In the genomic region with DNA sequence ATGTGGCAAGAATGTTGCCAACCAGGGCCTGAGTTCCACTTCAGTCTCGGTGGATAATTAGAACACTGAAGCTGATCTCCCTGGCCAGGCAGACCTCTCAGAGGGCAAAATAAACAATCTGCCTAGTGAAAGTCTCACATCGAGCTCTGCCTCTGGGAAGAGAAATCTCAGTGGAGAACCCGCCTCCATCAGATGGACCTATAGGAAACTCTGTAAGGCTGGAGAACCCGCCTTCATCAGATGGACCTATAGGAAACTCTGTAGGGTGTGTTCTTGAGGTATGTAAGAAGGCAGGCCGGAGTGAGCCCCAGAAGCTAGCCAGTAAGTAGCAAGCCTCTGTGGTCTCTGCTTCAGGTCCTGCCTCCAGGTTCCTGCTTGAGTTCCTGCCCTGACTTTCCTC, we compare ENCODE assay signal across 19 mouse cellular contexts. TPM values are rescaled to one million over a fixed set of nuclear protein-coding genes. Genes with fewer than 3 reads are reported as not detected.
DNase-seq lines count a peak whose midpoint lies in the region; TF ChIP-seq lines count a peak whose summit lies in the region.
"Had no signal": no experiment of that assay in that cellular context is flagged by ENCODE, and none has a peak within 500 bp of the region (broad histone marks: within the 10 kb centered on the region; RNA-seq: fewer than 3 reads in every experiment).

No protein-coding gene starts in this region.

- no peaks in the 10 kb centered on the region for H3K79me2 ChIP-seq in heart, adult 2 months (replicated peaks; ENCODE audit: control insufficient read depth, insufficient read depth, low read length)
- H3K79me2 ChIP-seq in MEL (ENCODE audit: control insufficient read depth, insufficient read depth, low read length, poor library complexity): no peaks in the 10 kb centered on the region

- TF ChIP-seq POLR2A in heart, adult 2 months (IDR thresholded peaks at IDR 0.05; ENCODE audit: insufficient read depth, low read depth, low read length): no peak
- TF ChIP-seq POLR2A in MEL (IDR thresholded peaks at IDR 0.05; ENCODE audit: control insufficient read depth in 1 of 2, insufficient read depth in 1 of 2, low read depth in 1 of 2, low read length in 2 of 2, poor library complexity in 1 of 2): no peak
- TF ChIP-seq POLR2A in bone marrow, adult 2 months (IDR thresholded peaks at IDR 0.05; ENCODE audit: borderline replicate concordance, control insufficient read depth, low read depth, low read length): no peak

- no peaks in the 10 kb centered on the region for H3K27me3 ChIP-seq in heart, adult 2 months (ENCODE audit: control insufficient read depth, insufficient read depth, low read length)
- no peaks in the 10 kb centered on the region for H3K27me3 ChIP-seq in MEL (ENCODE audit: control insufficient read depth in 1 of 2, insufficient read depth in 2 of 2, low read length in 2 of 2)
- H3K27me3 ChIP-seq: CH12.LX; embryonic facial prominence, embryonic 13.5 days; forebrain, embryonic 12.5 days; hindbrain, embryonic 15.5 days had no signal

- H3K9me3 ChIP-seq in MEL (replicated peaks; ENCODE audit: insufficient read depth, low read length): no peaks in the 10 kb centered on the region
- H3K9me3 ChIP-seq: embryonic facial prominence, embryonic 13.5 days; forebrain, embryonic 12.5 days; hindbrain, embryonic 15.5 days had no signal

- no peak overlapping the region for H3K9ac ChIP-seq in heart, adult 2 months (ENCODE audit: low read depth, low read length)
- H3K9ac ChIP-seq in MEL (ENCODE audit: control insufficient read depth, low read depth, low read length, poor library complexity, severe bottlenecking): no peak overlapping the region
- H3K9ac ChIP-seq: embryonic facial prominence, embryonic 13.5 days; forebrain, embryonic 12.5 days; hindbrain, embryonic 15.5 days had no signal

- DNase-seq in heart, adult 2 months: peak in 1 of 2 experiments; percentile 9
- no peak for DNase-seq in heart, adult 9 months (ENCODE audit: low spot score in 2 of 2)
- DNase-seq in MEL (ENCODE audit: low read depth, low spot score): peak; percentile 24
- DNase-seq in testis, postnatal 14 days (ENCODE audit: low spot score): peak; percentile 64
- DNase-seq in cerebellum, postnatal 36 days: no peak
- no peak for DNase-seq in c-Kit-positive CD71-positive TER-119-positive erythroid progenitor cells, embryonic 14.5 days (ENCODE audit: low spot score)
- DNase-seq: adrenal gland, adult 2 months; adrenal gland, postnatal 25 days; cerebellum, adult 11-12 months; cerebellum, adult 9-10 months; cerebellum, postnatal 25 days; heart, adult 18-20 months; heart, postnatal 10 days; kidney, adult 2 months had no signal

- intact Hi-C loops in heart, adult 2 months (cut with DNase I): loop anchor here (5.0 kb wide), 1 partner anchor 37 kb away; the partner anchor contains the start of gene Nod1

- no peak for TF ChIP-seq EP300 in heart, adult 2 months (IDR thresholded peaks at IDR 0.05; ENCODE audit: insufficient read depth, low read depth, low read length)
- no peak for TF ChIP-seq EP300 in MEL (IDR thresholded peaks at IDR 0.05; ENCODE audit: low read depth in 1 of 2, low read length in 2 of 2)

- H3K27ac ChIP-seq in heart, adult 2 months: peak overlapping the region; percentile 54; the same call in 1 of the 2 replicates
- H3K27ac ChIP-seq in MEL (ENCODE audit: control insufficient read depth, low read depth, low read length): no peak overlapping the region
- peak overlapping the region; percentile 94 for H3K27ac ChIP-seq in bone marrow, adult 2 months (ENCODE audit: control insufficient read depth, insufficient read depth, low read depth, low read length, poor library complexity)
- H3K27ac ChIP-seq: embryonic facial prominence, embryonic 13.5 days; forebrain, embryonic 12.5 days; hindbrain, embryonic 15.5 days had no signal

- H3K36me3 ChIP-seq in heart, adult 2 months (ENCODE audit: control insufficient read depth, insufficient read depth, low read length): peaks cover 6% of the 10 kb centered on the region
- H3K36me3 ChIP-seq in MEL (ENCODE audit: control insufficient read depth in 1 of 2, insufficient read depth in 2 of 2, low read length in 2 of 2): peaks cover 0 to 13% of the 10 kb centered on the region in 2 experiments; a peak in 2 of 4 replicates
- H3K36me3 ChIP-seq: embryonic facial prominence, embryonic 13.5 days; forebrain, embryonic 12.5 days; hindbrain, embryonic 15.5 days had no signal

- no peak for TF ChIP-seq RAD21 in MEL (IDR thresholded peaks at IDR 0.05; ENCODE audit: low read depth, low read length)

- WGBS in heart, adult 2 months: 83% methylated on average over 5 of the region's 5 CpGs
- WGBS in bone marrow, adult 2 months: 55% methylated on average over 5 of the region's 5 CpGs

- TF ChIP-seq CTCF in heart, adult 2 months (IDR thresholded peaks at IDR 0.05): no peak
- no peak for TF ChIP-seq CTCF in MEL (IDR thresholded peaks at IDR 0.05 in 2 of 3, conservative IDR thresholded peaks at IDR 0.05 in 1 of 3; ENCODE audit: control insufficient read depth in 1 of 3, insufficient read depth in 1 of 3, low read depth in 2 of 3, low read length in 3 of 3, poor library complexity in 1 of 3, severe bottlenecking in 1 of 3)
- TF ChIP-seq CTCF in bone marrow, adult 2 months (IDR thresholded peaks at IDR 0.05; ENCODE audit: control insufficient read depth, insufficient read depth, low read length): no peak

- H3K4me3 ChIP-seq in heart, adult 2 months: no peak overlapping the region
- no peak overlapping the region for H3K4me3 ChIP-seq in MEL (ENCODE audit: control insufficient read depth in 1 of 2, insufficient read depth in 1 of 2, low read depth in 2 of 2, low read length in 2 of 2)
- peak overlapping the region; percentile 26 for H3K4me3 ChIP-seq in bone marrow, adult 2 months (replicated peaks; ENCODE audit: control insufficient read depth, low read depth, low read length)
- H3K4me3 ChIP-seq: embryonic facial prominence, embryonic 13.5 days; forebrain, embryonic 12.5 days; hindbrain, embryonic 15.5 days had no signal

- H3K4me1 ChIP-seq in heart, adult 2 months (ENCODE audit: control insufficient read depth, insufficient read depth, low read length): peaks cover 20% of the 10 kb centered on the region
- peaks cover 5 to 24% of the 10 kb centered on the region in 2 experiments for H3K4me1 ChIP-seq in MEL (ENCODE audit: control insufficient read depth in 1 of 2, insufficient read depth in 2 of 2, low read length in 2 of 2)
- H3K4me1 ChIP-seq in bone marrow, adult 2 months (ENCODE audit: control insufficient read depth, insufficient read depth, low read length): peaks cover 2% of the 10 kb centered on the region; the same call in 1 of the 2 replicates
- H3K4me1 ChIP-seq: forebrain, embryonic 12.5 days; hindbrain, embryonic 15.5 days had no signal

TF ChIP-seq in MEL, 35 proteins besides CTCF, POLR2A, EP300 and RAD21:
- TF ChIP-seq POLR2AphosphoS2 (IDR thresholded peaks at IDR 0.05; ENCODE audit: low read length): no peak
- no peak for TF ChIP-seq NELFE (IDR thresholded peaks at IDR 0.05; ENCODE audit: low read depth, low read length)
- no peak for TF ChIP-seq ZNF384 (IDR thresholded peaks at IDR 0.05; ENCODE audit: low read depth, low read length)
- TF ChIP-seq TCF12 (IDR thresholded peaks at IDR 0.05; ENCODE audit: low read depth, low read length): no peak
- no peak for TF ChIP-seq CHD1 (IDR thresholded peaks at IDR 0.05; ENCODE audit: low read depth, low read length)
- TF ChIP-seq NRF1 (IDR thresholded peaks at IDR 0.05; ENCODE audit: insufficient read depth, low read depth, low read length, poor library complexity, severe bottlenecking): no peak
- no peak for TF ChIP-seq USF1 (IDR thresholded peaks at IDR 0.05; ENCODE audit: low read depth, low read length)
- no peak for TF ChIP-seq TBP (IDR thresholded peaks at IDR 0.05; ENCODE audit: low read depth, low read length)
- no peak for TF ChIP-seq UBTF (IDR thresholded peaks at IDR 0.05; ENCODE audit: borderline replicate concordance, insufficient read depth, low read depth, low read length)
- no peak for TF ChIP-seq ZKSCAN1 (IDR thresholded peaks at IDR 0.05; ENCODE audit: low read depth, low read length)
- TF ChIP-seq KAT2A (conservative IDR thresholded peaks at IDR 0.05; ENCODE audit: low read depth, low read length): no peak
- no peak for TF ChIP-seq SMC3 (IDR thresholded peaks at IDR 0.05; ENCODE audit: low read depth, low read length)
- TF ChIP-seq MAZ (IDR thresholded peaks at IDR 0.05; ENCODE audit: low read depth, low read length): no peak
- no peak for TF ChIP-seq SIN3A (IDR thresholded peaks at IDR 0.05; ENCODE audit: low read length)
- TF ChIP-seq ETS1 (IDR thresholded peaks at IDR 0.05; ENCODE audit: low read depth, low read length): no peak
- no peak for TF ChIP-seq HCFC1 (IDR thresholded peaks at IDR 0.05; ENCODE audit: low read depth, low read length)
- TF ChIP-seq MAFK (IDR thresholded peaks at IDR 0.05; ENCODE audit: borderline replicate concordance, low read depth, low read length): no peak
- TF ChIP-seq POLR2AphosphoS5 (IDR thresholded peaks at IDR 0.05; ENCODE audit: borderline replicate concordance, low read depth, low read length): no peak

RNA-seq across cellular contexts. Expression of gene Nod1, which starts 37.5 kb away (rescaled TPM):
- total RNA-seq in heart, adult 2 months (2021): 10 to 100 TPM; 17.3 to 18.6 TPM
- 23.6 and 25.7 TPM in 2 replicates for polyA plus RNA-seq in heart, adult 2 months (2012; rRNA removed)
- total RNA-seq in MEL (2012; rRNA removed): 0.10 and 0.12 TPM in 2 replicates
- under 1 TPM in 1 of 2 experiments, not detected in 1; 0.21 TPM for polyA plus RNA-seq in MEL (2012; ENCODE audit: insufficient read depth in 1 of 2, insufficient read length in 2 of 2, low read depth in 1 of 2, low replicate concordance in 2 of 2, missing spikeins in 1 of 2)
- 4.7 and 10.1 TPM in 2 replicates for polyA plus RNA-seq in bone marrow, adult 2 months (2011; ENCODE audit: insufficient read depth, insufficient read length, low replicate concordance, missing spikeins)

RNA-seq across cellular contexts. Expression of gene Ggct, which starts 57.8 kb away (rescaled TPM):
- total RNA-seq in heart, adult 2 months (2021): 10 to 100 TPM; 26.5 to 29.1 TPM
- 6.8 and 7.8 TPM in 2 replicates for polyA plus RNA-seq in heart, adult 2 months (2012; rRNA removed)
- 19.1 and 23.7 TPM in 2 replicates for total RNA-seq in MEL (2012; rRNA removed)
- polyA plus RNA-seq in MEL (2012; ENCODE audit: insufficient read depth in 1 of 2, insufficient read length in 2 of 2, low read depth in 1 of 2, low replicate concordance in 2 of 2, missing spikeins in 1 of 2): 10 to 100 TPM in 1 of 2 experiments, not detected in 1; 41.6 TPM
- 3.0 and 13.2 TPM in 2 replicates for polyA plus RNA-seq in bone marrow, adult 2 months (2011; ENCODE audit: insufficient read depth, insufficient read length, low replicate concordance, missing spikeins)

Comparison
In these comparisons a context has a peak if more than half of its experiments do, and no peak if none do; other contexts are left out.
1. DNase-seq: peak in MEL (single experiment) and testis, postnatal 14 days (single experiment); none in heart, adult 9 months (0 of 2), cerebellum, postnatal 36 days (0 of 2) and c-Kit-positive CD71-positive TER-119-positive erythroid progenitor cells, embryonic 14.5 days (single experiment).